Mouse (Mus musculus): ENCODE data around the gene Lipt1.

Gene Lipt1

GRCm38 (mm10) chr1:37871704-37872103 lies at the start of gene Lipt1:
Lipt1 (plus strand) TSS chr1:37871738.
- CTCF ChIA-PET = no interaction called here

GRCm38 (mm10) chr1:37831681-37832080 lies 39.9 kb upstream of the Lipt1 start:
- CTCF ChIA-PET = interaction anchor here (0.6 kb wide), 1 partner anchor 35 kb away, joined by 5 read pairs; no protein-coding TSS in a partner anchor

GRCm38 (mm10) chr1:37846878-37847277 lies 24.7 kb upstream of the Lipt1 start:
- CTCF ChIA-PET = no interaction called here

DNA sequence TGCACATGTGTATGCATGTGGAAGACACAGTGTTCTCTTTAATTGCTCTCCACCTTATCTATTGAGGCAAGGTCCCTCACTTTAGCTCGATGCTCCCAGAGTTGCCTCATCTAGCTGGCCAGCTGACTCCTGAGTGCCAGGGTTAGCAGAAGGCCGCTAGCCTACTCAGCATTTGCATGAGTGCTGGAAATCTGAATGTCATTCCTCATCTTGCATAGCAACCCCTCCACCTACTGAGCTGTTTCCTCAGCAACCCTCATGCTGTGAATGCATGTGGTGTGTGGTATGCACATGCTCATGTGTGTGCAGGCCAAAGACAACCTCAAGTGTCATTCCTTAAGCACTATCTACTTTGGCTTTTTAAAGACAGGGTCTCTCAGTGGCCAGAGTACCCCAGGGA lies 20.8 kb upstream of the Lipt1 start:
- CTCF ChIA-PET = no interaction called here

GRCm38 (mm10) chr1:37864511-37865400 lies 6.8 kb upstream of the Lipt1 start:
- CTCF ChIA-PET = interaction anchor here (0.5 kb wide), 1 partner anchor 256 kb away, joined by 16 read pairs; no protein-coding TSS in a partner anchor

- CTCF ChIA-PET = interaction anchor here (0.7 kb wide), 1 partner anchor 23 kb away, joined by 4 read pairs; no protein-coding TSS in a partner anchor
These were observed 5.9 kb upstream of the Lipt1 start for GRCm38 (mm10) chr1:37865401-37866215.

DNA sequence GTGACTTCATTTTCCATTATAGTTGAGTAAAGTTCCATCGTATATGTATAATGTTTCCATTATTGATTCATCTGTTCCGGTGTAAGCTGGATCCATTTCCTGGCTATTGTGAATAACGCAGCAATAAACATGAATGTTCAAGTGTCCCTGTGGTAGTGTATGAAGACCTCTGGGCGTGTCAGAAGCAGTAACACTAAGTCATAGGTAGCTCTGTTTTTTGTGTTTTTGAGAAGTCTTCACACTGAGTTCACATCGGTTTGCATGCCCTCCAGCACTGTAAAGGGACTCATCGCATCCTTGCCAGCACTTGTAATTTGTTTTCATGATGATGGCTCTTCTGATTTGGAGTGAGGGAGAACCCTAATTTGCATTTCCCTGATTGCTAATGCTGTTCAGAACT lies 5.3 kb upstream of the Lipt1 start, which contains the start of gene Tsga10:
TSS of gene Tsga10 (minus strand) at position 144 of the 400 bp plus-strand sequence.
- CTCF ChIA-PET = interaction anchor here (0.6 to 0.7 kb wide), 2 partner anchors 22 to 34 kb away, joined by 4 to 5 read pairs; no protein-coding TSS in a partner anchor

- CTCF ChIA-PET = interaction anchor here (0.6 kb wide), 1 partner anchor 35 kb away, joined by 5 read pairs; no protein-coding TSS in a partner anchor
These were observed 4.5 kb upstream of the Lipt1 start for GRCm38 (mm10) chr1:37867056-37867455.

DNA sequence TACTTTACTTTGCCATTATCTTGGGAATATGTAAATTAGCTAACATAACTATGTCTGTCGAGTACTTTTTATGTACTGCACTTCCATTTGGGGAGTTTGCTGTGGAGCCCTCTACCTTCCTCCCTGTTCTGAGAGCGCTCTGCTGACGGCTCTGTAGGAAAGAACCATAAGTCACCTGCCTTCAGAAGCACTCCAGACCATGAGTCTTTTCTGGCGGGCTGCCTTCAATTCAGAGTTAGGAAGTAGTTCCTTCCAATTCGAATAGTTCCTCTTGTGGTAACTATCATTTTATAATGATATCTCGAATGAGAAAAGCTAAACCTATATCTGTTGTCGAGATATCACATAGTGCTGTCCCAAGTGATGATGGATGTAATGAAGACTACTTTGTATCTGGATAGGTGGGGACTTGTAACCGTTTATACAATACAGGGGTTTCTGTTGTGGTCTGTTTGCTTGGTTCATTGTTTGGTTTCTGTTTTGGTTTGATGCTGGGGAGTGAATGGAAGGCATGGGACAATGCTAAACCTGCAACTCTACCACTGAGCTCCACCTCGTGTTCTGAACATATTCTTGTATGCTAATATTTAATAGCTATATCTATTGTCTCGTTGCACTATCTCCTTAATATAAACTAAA lies 3.7 kb upstream of the Lipt1 start:
- CTCF ChIA-PET = no interaction called here

DNA sequence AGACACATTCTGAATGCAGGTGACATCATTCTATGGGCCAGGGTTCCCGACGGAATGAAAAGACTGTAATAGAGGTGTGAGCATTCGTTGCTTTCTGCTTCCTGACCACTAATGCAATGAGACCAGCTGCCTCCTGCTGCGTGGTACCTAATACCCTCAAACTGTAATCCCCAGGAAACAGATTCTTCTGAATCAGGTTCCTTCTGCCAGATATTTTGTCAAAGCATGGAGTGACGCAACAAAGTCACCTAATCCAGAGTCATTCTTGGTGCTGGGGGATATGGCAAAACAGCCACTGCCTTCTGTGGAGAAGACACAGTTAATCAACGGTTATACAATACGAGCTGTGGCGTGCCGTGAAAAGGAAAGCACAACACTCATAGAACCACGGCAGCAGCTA lies 2.9 kb upstream of the Lipt1 start:
- CTCF ChIA-PET = no interaction called here

DNA sequence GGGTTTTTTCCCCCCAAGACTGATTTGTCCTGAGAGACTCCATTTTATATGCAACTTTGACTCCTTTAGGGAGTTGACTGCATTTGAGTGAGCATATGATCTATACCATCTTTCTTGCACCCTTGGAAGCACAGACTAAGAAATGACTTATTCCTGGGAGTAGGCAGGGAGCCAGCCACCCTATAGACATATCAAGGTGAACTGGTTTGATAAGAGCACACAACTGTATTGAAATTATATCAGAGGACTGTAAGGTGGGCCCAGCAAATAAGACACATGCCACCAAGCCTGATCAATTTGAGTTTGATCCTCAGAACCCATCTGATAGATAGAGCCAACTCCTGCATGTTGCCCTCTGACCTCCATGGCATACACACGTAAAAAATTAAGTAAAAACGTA lies 2.2 kb upstream of the Lipt1 start:
- CTCF ChIA-PET = no interaction called here

- CTCF ChIA-PET = interaction anchor here (0.7 kb wide), 1 partner anchor 1863 kb away, joined by 3 read pairs; no protein-coding TSS in a partner anchor
These were observed 861 bp downstream of the Lipt1 start for GRCm38 (mm10) chr1:37872131-37873067.

DNA sequence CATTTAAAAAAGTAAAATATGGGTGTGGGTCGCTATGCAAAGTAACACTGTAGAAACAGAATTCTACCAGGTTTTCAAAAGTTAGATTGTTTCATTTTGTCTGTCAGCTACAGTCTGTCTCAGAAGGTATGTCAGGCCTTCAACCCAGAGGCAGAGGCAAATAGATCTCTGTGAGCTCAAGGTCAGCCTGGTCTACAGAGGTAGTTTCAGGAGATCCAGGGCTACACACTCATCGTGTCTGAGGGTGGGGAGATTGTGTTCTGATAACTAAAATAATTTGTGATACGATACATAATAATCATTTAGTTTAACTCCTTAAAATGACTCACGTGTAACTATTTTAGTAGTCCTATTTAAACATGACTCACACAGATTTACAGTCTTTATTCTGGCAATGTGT lies 1.6 kb downstream of the Lipt1 start:
- CTCF ChIA-PET = no interaction called here

DNA sequence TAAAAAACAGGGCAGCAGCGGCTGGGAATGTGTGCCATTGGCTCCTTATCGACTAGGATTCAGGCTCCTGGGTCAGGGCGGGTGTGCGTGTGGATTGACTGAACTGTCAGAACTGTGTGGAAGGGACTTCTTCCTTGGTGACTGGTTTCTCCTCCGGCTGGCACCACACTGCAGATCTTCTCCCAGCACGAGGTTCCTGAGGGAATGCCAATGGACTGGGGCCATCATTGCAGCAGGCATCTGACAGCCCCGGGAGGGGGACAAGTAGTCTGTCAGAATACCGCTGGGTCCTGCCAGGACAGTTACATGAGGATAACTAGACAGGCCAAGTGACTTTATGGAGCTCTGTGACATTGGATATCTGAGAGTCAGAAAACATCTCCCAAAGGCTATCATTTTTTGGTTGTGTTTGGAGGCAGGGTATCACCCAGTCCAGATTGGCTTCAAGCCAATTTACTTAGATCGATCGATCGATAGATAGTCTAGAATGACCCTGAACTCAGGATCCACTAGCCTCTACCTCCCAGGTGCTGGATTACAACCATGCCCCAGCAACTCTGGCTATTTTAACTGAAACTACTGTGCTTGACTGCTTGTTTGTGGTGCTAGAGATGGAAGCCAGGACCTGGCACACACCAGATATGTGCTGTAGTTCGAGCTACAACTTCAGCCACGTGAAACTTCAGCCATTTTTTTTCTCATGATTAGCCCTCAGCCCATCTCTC lies 6.4 kb downstream of the Lipt1 start:
- CTCF ChIA-PET = no interaction called here

DNA sequence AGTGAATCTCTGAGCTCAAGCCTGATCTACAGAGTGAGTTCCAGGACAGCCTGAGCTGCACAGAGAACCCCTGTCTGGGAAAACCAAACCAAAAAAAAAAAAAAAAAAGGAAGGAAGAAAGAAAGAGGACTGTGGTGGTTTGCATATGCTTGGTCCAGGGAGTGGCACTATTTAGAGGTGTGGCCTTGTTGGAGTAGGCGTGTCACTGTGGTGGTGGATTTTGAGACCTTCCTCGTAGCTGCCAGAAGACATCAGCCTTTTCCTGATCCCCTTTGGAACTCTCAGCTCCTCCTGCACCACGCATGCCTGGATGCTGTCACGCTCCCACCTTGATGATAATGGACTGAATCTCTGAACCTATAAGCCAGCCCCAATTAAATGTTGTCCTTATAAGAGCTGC lies 11.9 kb downstream of the Lipt1 start:
- CTCF ChIA-PET = no interaction called here

- CTCF ChIA-PET = interaction anchor here (0.6 kb wide), 1 partner anchor 300 kb away, joined by 3 read pairs; no protein-coding TSS in a partner anchor
These were observed 12.9 kb downstream of the Lipt1 start for GRCm38 (mm10) chr1:37884451-37884850.

GRCm38 (mm10) chr1:37889206-37889605 lies 17.7 kb downstream of the Lipt1 start:
- CTCF ChIA-PET = no interaction called here

DNA sequence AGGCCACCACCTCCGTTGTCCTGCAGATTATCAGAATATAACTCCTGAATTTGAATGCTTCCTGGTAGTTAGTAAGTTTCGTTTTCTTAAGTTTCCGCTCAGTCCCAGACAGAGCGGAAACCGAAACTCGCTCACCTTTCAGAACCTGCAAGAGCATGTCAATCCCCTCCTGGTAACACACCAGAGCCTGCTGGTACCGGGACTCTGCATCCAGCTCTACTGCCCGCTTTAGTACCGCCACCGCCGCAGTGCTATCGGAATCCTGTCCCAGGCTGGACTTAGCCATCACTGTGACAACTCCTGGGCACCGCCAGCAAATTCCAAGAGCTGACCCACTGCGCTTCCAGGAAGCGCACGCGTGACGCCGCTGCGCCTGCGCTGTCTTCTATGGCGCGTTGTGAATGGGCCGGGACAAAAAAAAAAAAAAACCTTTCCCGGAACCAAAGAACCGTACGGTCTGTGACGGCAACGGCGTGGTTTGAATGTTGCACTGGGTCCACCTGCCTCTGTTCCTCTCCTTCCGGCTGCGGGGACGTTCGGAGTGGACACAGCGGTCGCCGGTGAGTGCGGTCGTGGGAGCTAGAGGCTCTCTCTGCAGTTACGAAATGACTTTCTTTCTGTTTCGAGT lies 18.6 kb downstream of the Lipt1 start, which contains the start of the genes Mitd1 and Mrpl30:
TSS of gene Mitd1 (minus strand) at position 387 of the 628 bp plus-strand sequence.
TSS of gene Mrpl30 (plus strand) at position 453 of the 628 bp plus-strand sequence.
- CTCF ChIA-PET = no interaction called here

DNA sequence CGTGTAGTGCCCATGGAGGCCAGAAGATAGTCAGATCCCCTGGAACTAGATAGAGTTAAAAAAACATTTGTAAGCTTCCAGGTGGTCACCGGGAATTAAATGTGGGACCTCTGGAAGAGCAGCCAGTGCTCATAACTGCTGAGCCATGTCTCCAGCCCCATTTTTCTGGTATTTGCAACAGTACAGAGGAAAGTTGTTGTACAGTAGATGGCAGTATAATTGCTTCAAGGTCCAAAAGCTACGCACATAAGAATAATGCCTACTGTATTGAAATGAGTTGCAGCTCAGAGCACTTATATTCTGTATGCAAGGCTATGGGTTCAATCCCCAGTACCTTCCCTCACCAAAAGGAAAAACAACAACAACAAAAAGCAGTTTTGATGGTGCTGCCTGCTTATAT lies 19.9 kb downstream of the Lipt1 start:
- CTCF ChIA-PET = interaction anchor here (0.8 kb wide), 1 partner anchor 10 kb away, joined by 3 read pairs; no protein-coding TSS in a partner anchor

Data from spleen, embryonic (tissue).